Mouse (Mus musculus) ES-E14 (cell line): ENCODE results near the gene Lipc.

ENCODE experiments used
- CHD2 ChIP-seq: IDR thresholded peaks from 2 replicates; pipeline ENCODE4 v1.6.1; 2014; ENCODE audit warnings: mild to moderate bottlenecking, low read depth, low read length, inconsistent platforms
- HCFC1 ChIP-seq: IDR thresholded peaks from 2 replicates; pipeline ENCODE4 v1.6.1; 2012; ENCODE audit warnings: low read length, inconsistent platforms, borderline replicate concordance; ENCODE audit not compliant: insufficient read depth
- MAFK ChIP-seq: IDR thresholded peaks from 2 replicates; pipeline ENCODE4 v1.6.1; 2014; ENCODE audit warnings: mild to moderate bottlenecking, low read depth, low read length, inconsistent platforms; ENCODE audit not compliant: insufficient read depth

- TF ChIP-seq CHD2 (no peak), HCFC1 (no peak), MAFK (no peak)
Observed at GRCm38 (mm10) chr9:70959447-70959846, 7.4 kb upstream of the Lipc start.
